Comparison of ENCODE assay signal across 15 mouse cellular contexts in genomic region chr12:82434591-82434990, GRCm38 (mm10).
DNase-seq lines count a peak whose midpoint lies in the region; ATAC-seq lines count a peak whose summit lies in the region.
"Had no signal": no experiment of that assay in that cellular context is flagged by ENCODE, and none has a peak within 500 bp of the region (broad histone marks: within the 10 kb centered on the region; RNA-seq: fewer than 3 reads in every experiment).

No protein-coding gene starts in this region.

- peaks cover 11% of the 10 kb centered on the region; the same call in 1 of the 2 replicates for H3K4me1 ChIP-seq in kidney, embryonic 15.5 days
- peaks cover 8% of the 10 kb centered on the region for H3K4me1 ChIP-seq in neural tube, embryonic 15.5 days
- H3K4me1 ChIP-seq: embryonic facial prominence, embryonic 12.5 days; hindbrain, embryonic 15.5 days; midbrain, embryonic 15.5 days had no signal

- no peaks in the 10 kb centered on the region for H3K9me3 ChIP-seq in kidney, embryonic 15.5 days (replicated peaks)
- H3K9me3 ChIP-seq in neural tube, embryonic 15.5 days (replicated peaks): no peaks in the 10 kb centered on the region
- H3K9me3 ChIP-seq: embryonic facial prominence, embryonic 12.5 days; hindbrain, embryonic 15.5 days; midbrain, embryonic 15.5 days had no signal

- H3K27ac ChIP-seq in kidney, embryonic 15.5 days: 0 out of 2 replicates have a peak overlapping the region, but pooled peaks have one; percentile 27
- H3K27ac ChIP-seq in neural tube, embryonic 15.5 days (replicated peaks): no peak overlapping the region
- H3K27ac ChIP-seq: embryonic facial prominence, embryonic 12.5 days; hindbrain, embryonic 15.5 days; midbrain, embryonic 15.5 days had no signal

- H3K9ac ChIP-seq in kidney, embryonic 15.5 days: no peak overlapping the region
- no peak overlapping the region for H3K9ac ChIP-seq in neural tube, embryonic 15.5 days (replicated peaks)
- H3K9ac ChIP-seq: embryonic facial prominence, embryonic 12.5 days; hindbrain, embryonic 15.5 days; liver, postnatal 0 days; midbrain, embryonic 15.5 days had no signal

- 68% methylated on average over 9 of the region's 9 CpGs for WGBS in kidney, embryonic 15.5 days
- WGBS in neural tube, embryonic 15.5 days: 85% methylated on average over 9 of the region's 9 CpGs

- ATAC-seq in kidney, embryonic 15.5 days (replicated peaks; ENCODE audit: low FRiP score): 0 out of 2 replicates have a peak, but pooled peaks have one; percentile 22
- no peak for ATAC-seq in neural tube, embryonic 15.5 days (ENCODE audit: low FRiP score)
- ATAC-seq: liver, postnatal 0 days; midbrain, embryonic 15.5 days had no signal

- H3K36me3 ChIP-seq in kidney, embryonic 15.5 days: peaks cover 69% of the 10 kb centered on the region
- 0 out of 2 replicates have a peak, but pooled peaks cover 2% of the 10 kb centered on the region for H3K36me3 ChIP-seq in neural tube, embryonic 15.5 days
- H3K36me3 ChIP-seq: midbrain, embryonic 15.5 days had no signal

- H3K4me3 ChIP-seq in kidney, embryonic 15.5 days (replicated peaks): no peak overlapping the region
- no peak overlapping the region for H3K4me3 ChIP-seq in neural tube, embryonic 15.5 days (replicated peaks)
- H3K4me3 ChIP-seq: embryonic facial prominence, embryonic 12.5 days; hindbrain, embryonic 15.5 days; midbrain, embryonic 15.5 days had no signal

- DNase-seq in adrenal gland, postnatal 14 days: peak; percentile 26
- no peak for DNase-seq in adrenal gland, adult 18-20 months (ENCODE audit: low spot score in 2 of 2)
- peak; percentile 52 for DNase-seq in layer of hippocampus, adult 9-11 months
- DNase-seq in layer of hippocampus, postnatal 10 days (ENCODE audit: low spot score in 2 of 2): no peak
- DNase-seq in skeletal muscle tissue, adult 2 months (ENCODE audit: low read depth, low spot score): peak; percentile 38
- no peak for DNase-seq in ovary, postnatal 36 days (ENCODE audit: low spot score)
- DNase-seq: adrenal gland, postnatal 25 days; cerebellum, postnatal 36 days; heart, postnatal 10 days; liver, postnatal 0 days had no signal

- H3K4me2 ChIP-seq in kidney, embryonic 15.5 days: no peak overlapping the region
- H3K4me2 ChIP-seq in neural tube, embryonic 15.5 days: no peak overlapping the region
- H3K4me2 ChIP-seq: embryonic facial prominence, embryonic 12.5 days; hindbrain, embryonic 15.5 days; midbrain, embryonic 15.5 days had no signal

- H3K27me3 ChIP-seq in kidney, embryonic 15.5 days: no peaks in the 10 kb centered on the region
- no peaks in the 10 kb centered on the region for H3K27me3 ChIP-seq in neural tube, embryonic 15.5 days (replicated peaks)
- H3K27me3 ChIP-seq: embryonic facial prominence, embryonic 12.5 days; hindbrain, embryonic 15.5 days; midbrain, embryonic 15.5 days had no signal

Comparison
In these comparisons a context has a peak if more than half of its experiments do, and no peak if none do; other contexts are left out.
1. DNase-seq: peak in adrenal gland, postnatal 14 days (single experiment), layer of hippocampus, adult 9-11 months (single experiment) and skeletal muscle tissue, adult 2 months (single experiment); none in adrenal gland, adult 18-20 months (0 of 2), layer of hippocampus, postnatal 10 days (0 of 2) and ovary, postnatal 36 days (single experiment).